Mouse (Mus musculus) left cerebral cortex, postnatal 4 days (tissue): Measurements from ENCODE around the gene Atg2a. TPM values are rescaled to one million over a fixed set of nuclear protein-coding genes. Genes with fewer than 3 reads are reported as not detected.

Source experiments
- microRNA-seq: library from miRNA; unstranded; fragments of <30 nt; microRNA quantifications from one replicate; pipeline ENCODE4 v1.2.0, GENCODE M21; 2022
- total RNA-seq, 2 experiments: library from RNA; stranded (reverse); gene quantifications; 2 replicates each; pipeline ENCODE4 v1.2.3; 2021

Gene Atg2a
- total RNA-seq, 2 experiments from 2014 or later: 29.3 to 29.7 TPM

Small RNA genes within 50 kb of the gene (microRNA-seq; reads per million reads assigned to microRNA genes)
- gene Mir192: 10.8 reads per million, percentile 26 among the genes with 10 or more reads in this experiment
- 51.2 reads per million, percentile 45 among the genes with 10 or more reads in this experiment for gene Mir194-2

Other genes with a start within 250 kb of the Atg2a start
- 10 to 100 TPM; 12.1 to 14.2 TPM for gene Capn1, start 225.8 kb upstream of the Atg2a start, total RNA-seq
- 10 to 100 TPM; 38.6 to 39.4 TPM for gene Syvn1, start 195.1 kb upstream of the Atg2a start, total RNA-seq
- 10 to 100 TPM; 41.2 to 41.4 TPM for gene Mrpl49, start 183.9 kb upstream of the Atg2a start, total RNA-seq
- gene Fau, start 183.8 kb upstream of the Atg2a start, total RNA-seq: 100 to 1,000 TPM; 874 to 875 TPM
- gene Znhit2, start 180.5 kb upstream of the Atg2a start, total RNA-seq: 10 to 100 TPM; 25.1 to 27.5 TPM
- gene Tm7sf2, start 173.3 kb upstream of the Atg2a start, total RNA-seq: 10 to 100 TPM; 69.0 to 71.2 TPM
- 10 to 100 TPM; 96.6 to 96.8 TPM for gene Vps51, start 164.4 kb upstream of the Atg2a start, total RNA-seq
- gene Tmem262, start 161.6 kb upstream of the Atg2a start, total RNA-seq: not detected
- 1 to 10 TPM; 1.1 TPM for gene Gm28374, start 159.4 kb upstream of the Atg2a start, total RNA-seq
- gene Zfpl1, start 156.7 kb upstream of the Atg2a start, total RNA-seq: 10 to 100 TPM; 50.9 to 51.5 TPM
- 1 to 10 TPM; 1.5 to 3.0 TPM for gene Cdca5, start 156.7 kb upstream of the Atg2a start, total RNA-seq
- gene AC131692.1, start 147.2 kb upstream of the Atg2a start, total RNA-seq: not detected
- under 1 TPM; 0.14 to 0.32 TPM for gene Naaladl1, start 135.9 kb upstream of the Atg2a start, total RNA-seq
- 10 to 100 TPM; 25.4 to 25.9 TPM for gene Sac3d1, start 123.0 kb upstream of the Atg2a start, total RNA-seq
- gene Snx15, start 113.4 kb upstream of the Atg2a start, total RNA-seq: 10 to 100 TPM; 36.0 to 41.2 TPM
- gene Batf2, start 100.7 kb upstream of the Atg2a start, total RNA-seq: not detected
- 10 to 100 TPM; 54.3 to 62.5 TPM for gene Arl2, start 100.1 kb upstream of the Atg2a start, total RNA-seq
- not detected for gene Majin, start 57.3 kb upstream of the Atg2a start, total RNA-seq
- not detected for gene Gpha2, start 15.3 kb upstream of the Atg2a start, total RNA-seq
- 100 to 1,000 TPM; 189 to 193 TPM for gene Ppp2r5b, start 5.8 kb upstream of the Atg2a start, total RNA-seq
- 10 to 100 TPM; 87.1 to 87.7 TPM for gene Ehd1, start 35.1 kb downstream of the Atg2a start, total RNA-seq
- 1 to 10 TPM; 5.0 to 5.7 TPM for gene Cdc42bpg, start 64.8 kb downstream of the Atg2a start, total RNA-seq
- 10 to 100 TPM; 81.1 to 81.4 TPM for gene Men1, start 93.3 kb downstream of the Atg2a start, total RNA-seq
- 100 to 1,000 TPM in 1 of 2 experiments, 10 to 100 TPM in 1; 91.7 to 102 TPM for gene Map4k2, start 99.5 kb downstream of the Atg2a start, total RNA-seq
- gene Sf1, start 122.0 kb downstream of the Atg2a start, total RNA-seq: 100 to 1,000 TPM; 231 to 244 TPM
- 1 to 10 TPM; 6.2 to 8.2 TPM for gene Pygm, start 142.7 kb downstream of the Atg2a start, total RNA-seq
- gene Rasgrp2, start 157.7 kb downstream of the Atg2a start, total RNA-seq: 100 to 1,000 TPM; 225 to 228 TPM
- 100 to 1,000 TPM; 695 to 758 TPM for gene Nrxn2, start 177.1 kb downstream of the Atg2a start, total RNA-seq